Mouse (Mus musculus) lung, adult 2 months (tissue): ENCODE results near the gene Cd9. TPM values are rescaled to one million over a fixed set of nuclear protein-coding genes. Genes with fewer than 3 reads are reported as not detected.

Source experiments
- DNase-seq: peaks from one replicate; pipeline ENCODE4 v3.0.0; 2022
- H3K4me1 ChIP-seq: fragments of 200-500 bp; 2 replicates; pipeline ENCODE4 v1.6.1; 2011; ENCODE audit warnings: low read length; ENCODE audit not compliant: control insufficient read depth, insufficient read depth
- H3K4me3 ChIP-seq: fragments of 200-500 bp; replicated peaks from 2 replicates; pipeline ENCODE3; 2011; ENCODE audit warnings: low read depth, mild to moderate bottlenecking, control low read depth, low read length; ENCODE audit errors: extremely low read depth
- CTCF ChIP-seq: fragments of 200-500 bp; IDR thresholded peaks from 2 replicates; pipeline ENCODE4 v1.5.1; 2011; ENCODE audit warnings: mild to moderate bottlenecking, low read length, control low read depth; ENCODE audit not compliant: insufficient read depth
- POLR2A ChIP-seq: fragments of 200-500 bp; IDR thresholded peaks from 2 replicates; pipeline ENCODE4 v1.6.1; 2011; ENCODE audit warnings: low read depth, mild to moderate bottlenecking, control low read depth, low read length, borderline replicate concordance; ENCODE audit errors: extremely low read depth
- WGBS: fragments of 180-500 bp; shearing (Covaris S2); methylation state at CpG from one replicate; pipeline ENCODE4 v1.1.7; 2018; 5-methylcytosine and 5-hydroxymethylcytosine counted together
- polyA plus RNA-seq: library from polyadenylated mRNA; depleted of rRNA; stranded (reverse); fragments of >200 nt; gene quantifications from 2 replicates; pipeline ENCODE4 v1.2.3, GENCODE M21; 2012; rRNA removed

The Cd9 gene
- polyA plus RNA-seq, result 405 and 537 TPM in 2 replicates

DNA sequence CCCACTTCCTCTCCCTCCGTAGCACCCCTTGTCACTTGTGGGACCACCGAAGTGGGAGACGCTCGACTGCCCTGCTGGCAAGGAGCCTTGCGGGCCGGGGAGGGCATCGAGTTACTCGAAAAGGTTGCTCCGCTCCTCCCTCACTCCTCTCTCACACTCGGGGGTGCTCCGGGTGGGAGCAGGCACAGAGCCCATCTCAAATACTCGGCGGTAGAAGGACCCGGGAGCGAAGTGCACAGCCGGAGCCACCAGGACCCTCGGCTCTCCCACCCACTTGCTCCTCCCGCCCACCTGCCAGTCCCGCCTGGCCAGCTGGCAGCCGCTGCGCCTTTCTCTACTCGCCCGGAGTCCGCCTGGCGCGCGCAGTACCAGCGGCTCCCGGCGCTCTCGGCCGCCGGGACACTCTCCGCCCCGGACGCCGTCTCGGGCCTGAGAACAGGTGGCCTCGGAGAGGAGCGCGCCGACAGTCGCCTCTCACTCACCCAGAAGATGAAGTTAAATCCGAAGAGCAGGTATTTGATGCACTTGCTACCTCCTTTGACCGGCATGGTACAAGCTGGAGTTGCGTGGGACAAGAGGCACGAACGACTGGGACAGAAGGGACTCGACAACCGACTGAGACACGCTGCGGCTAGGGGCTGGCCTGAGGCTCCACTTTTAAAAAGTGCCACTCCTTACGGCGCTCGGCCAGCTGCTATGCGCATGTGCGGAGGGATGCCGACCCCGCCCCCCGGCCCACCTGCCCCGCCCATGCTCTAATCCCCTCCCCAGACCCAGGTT is at the start of gene Cd9:
Cd9 (minus strand) TSS at position 700 of the 780 bp plus-strand sequence.
- Histone ChIP-seq H3K4me3 (peak within 1 kb of the TSS; percentile 80), H3K4me1 (peaks cover 6% of the 10 kb centered on the region)
- WGBS, result under 1% methylated on average over 61 of the region's 61 CpGs
- peak; percentile 88 for DNase-seq
- TF ChIP-seq POLR2A (peak; percentile 96; the same call in 1 of the 2 replicates), CTCF (no peak)

DNA sequence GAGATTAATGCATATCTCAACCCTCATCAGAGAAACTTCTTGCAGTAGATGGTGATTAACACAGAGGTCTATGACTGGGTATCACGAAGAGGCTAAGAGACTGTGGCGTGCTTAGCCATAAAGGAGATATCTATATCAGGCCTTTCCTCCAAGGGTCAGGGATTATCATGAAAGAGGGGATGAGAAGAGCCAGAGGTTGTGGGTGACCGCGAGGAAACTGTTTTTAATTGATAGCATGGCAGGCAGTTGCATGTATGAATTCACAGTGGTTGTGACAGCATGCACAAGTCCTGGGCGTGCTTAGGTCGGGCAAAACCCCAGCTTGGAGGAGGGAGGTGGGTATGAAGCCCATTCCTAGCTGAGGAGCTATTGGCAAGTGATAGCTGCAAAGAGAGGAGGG is 46.7 kb upstream of the Cd9 start:
- TF ChIP-seq POLR2A, result no peak
- no peak for TF ChIP-seq CTCF
- Histone ChIP-seq H3K4me1 (no peaks in the 10 kb centered on the region), H3K4me3 (no peak overlapping the region)
- 87% methylated on average over 6 of the region's 6 CpGs for WGBS
- DNase-seq, result no peak

DNA sequence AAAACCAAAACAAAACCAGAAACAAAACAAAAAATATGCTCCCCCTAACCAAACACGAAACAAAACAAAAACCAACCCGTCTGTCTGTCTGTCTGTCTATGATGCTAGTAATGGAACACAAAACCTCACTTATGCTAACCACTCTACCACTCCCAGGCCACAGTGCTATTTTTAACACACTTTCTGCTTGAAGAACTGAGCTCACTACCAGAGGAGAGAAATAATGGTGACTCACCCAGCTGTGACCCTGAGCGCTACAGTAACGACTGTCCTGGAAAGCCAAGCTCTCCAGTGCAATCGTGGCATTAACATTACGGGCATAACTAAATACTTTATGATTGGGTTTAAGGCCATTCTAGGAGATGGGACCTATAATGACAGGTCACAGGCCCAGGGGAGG is 46.2 kb upstream of the Cd9 start:
- TF ChIP-seq POLR2A, result no peak
- no peak for TF ChIP-seq CTCF
- Histone ChIP-seq H3K4me3 (no peak overlapping the region), H3K4me1 (no peaks in the 10 kb centered on the region)
- DNase-seq, result no peak
- 80% methylated on average over 6 of the region's 6 CpGs for WGBS

DNA sequence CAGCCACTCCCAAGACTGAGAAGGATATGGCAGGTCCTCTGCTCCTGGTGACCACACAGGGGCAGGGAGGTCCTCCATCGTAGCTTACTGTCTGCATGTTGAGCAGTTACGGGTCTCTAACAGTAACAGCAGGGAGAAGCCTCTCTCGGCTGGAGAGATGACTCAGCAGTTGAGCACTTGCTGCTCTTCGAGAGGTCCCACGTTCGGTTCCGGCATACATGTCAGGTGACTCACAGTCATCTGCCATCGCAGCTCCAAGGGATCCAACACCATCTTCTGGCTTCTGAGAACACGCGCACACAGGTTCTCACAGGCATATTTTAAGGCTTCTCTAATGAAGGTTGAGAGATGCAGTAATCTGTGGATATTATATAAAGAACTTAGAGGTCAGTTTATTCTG is 45.6 kb upstream of the Cd9 start:
- WGBS, result 69% methylated on average over 10 of the region's 10 CpGs
- TF ChIP-seq POLR2A (no peak), CTCF (no peak)

DNA sequence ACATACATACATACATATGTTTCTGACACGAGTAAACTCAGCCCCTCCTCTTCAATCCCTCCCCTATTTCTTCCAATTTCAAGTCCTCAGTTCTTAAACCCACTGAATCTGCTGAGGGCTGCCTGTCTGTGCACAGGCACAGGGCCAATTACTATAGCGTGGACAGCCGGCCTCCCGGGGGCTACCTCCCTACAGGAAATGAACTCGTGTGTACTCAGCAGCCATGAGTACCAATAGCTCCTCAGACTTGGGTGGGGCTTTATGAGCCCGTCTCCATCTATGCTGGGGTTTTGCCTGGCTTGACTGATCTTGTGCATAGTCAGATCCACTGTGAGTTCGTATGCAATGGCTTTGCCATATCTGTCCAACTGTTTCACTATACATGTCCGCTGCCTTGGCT is 44.8 kb upstream of the Cd9 start:
- no peak overlapping the region for H3K4me3 ChIP-seq
- no peaks in the 10 kb centered on the region for H3K4me1 ChIP-seq
- 25% methylated on average over 8 of the region's 8 CpGs for WGBS
- no peak for DNase-seq
- TF ChIP-seq CTCF, result no peak
- no peak for TF ChIP-seq POLR2A

More for the DNA sequence above, 45.6 kb upstream of the Cd9 start:
- no peaks in the 10 kb centered on the region for H3K4me1 ChIP-seq
- DNase-seq, result no peak
- no peak overlapping the region for H3K4me3 ChIP-seq

DNA sequence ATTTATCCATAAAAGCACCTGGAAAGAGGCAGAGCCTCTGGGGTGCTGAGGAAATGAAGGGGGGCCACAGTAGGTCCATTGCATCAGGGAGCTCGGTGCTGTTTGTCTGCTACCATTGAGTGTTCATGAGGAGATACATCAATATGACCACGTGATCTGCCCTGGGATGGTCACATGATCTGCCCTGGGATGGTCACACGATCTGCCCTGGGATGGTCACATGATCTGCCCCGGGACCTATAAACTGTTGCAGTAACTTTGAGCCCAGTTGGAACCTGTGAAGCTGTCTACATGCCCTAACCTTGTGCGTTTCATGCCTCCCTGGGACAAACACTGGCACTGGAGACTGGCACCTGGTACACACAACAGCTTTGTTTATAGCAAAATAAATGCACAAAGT is 43.9 kb upstream of the Cd9 start:
- no peak for DNase-seq
- H3K4me1 ChIP-seq, result no peaks in the 10 kb centered on the region
- WGBS, result 85% methylated on average over 5 of the region's 5 CpGs
- TF ChIP-seq CTCF, result no peak
- no peak for TF ChIP-seq POLR2A
- H3K4me3 ChIP-seq, result no peak overlapping the region

DNA sequence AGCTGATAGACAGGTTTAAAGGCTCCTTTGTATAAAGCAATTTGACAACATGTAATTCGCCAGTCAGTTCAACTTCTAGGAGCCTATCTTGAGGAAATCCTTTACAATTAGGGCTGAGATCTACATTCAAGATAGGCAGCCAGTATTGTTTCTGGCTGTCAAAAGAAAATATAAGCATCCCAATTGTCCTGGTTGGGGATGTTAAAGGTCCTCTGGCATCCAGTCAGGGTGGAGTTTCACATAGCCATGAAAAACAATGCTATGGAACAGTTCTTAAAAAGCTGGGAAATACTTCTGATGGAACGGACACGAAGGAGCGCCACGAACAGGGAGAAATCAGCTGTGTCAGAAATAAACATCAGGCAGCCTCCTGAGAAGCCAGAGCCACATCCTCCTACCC is 40.4 kb upstream of the Cd9 start:
- Histone ChIP-seq H3K4me1 (no peaks in the 10 kb centered on the region), H3K4me3 (no peak overlapping the region)
- no peak for TF ChIP-seq CTCF
- no peak for TF ChIP-seq POLR2A
- WGBS, result 55% methylated on average over 5 of the region's 5 CpGs
- DNase-seq, result no peak

DNA sequence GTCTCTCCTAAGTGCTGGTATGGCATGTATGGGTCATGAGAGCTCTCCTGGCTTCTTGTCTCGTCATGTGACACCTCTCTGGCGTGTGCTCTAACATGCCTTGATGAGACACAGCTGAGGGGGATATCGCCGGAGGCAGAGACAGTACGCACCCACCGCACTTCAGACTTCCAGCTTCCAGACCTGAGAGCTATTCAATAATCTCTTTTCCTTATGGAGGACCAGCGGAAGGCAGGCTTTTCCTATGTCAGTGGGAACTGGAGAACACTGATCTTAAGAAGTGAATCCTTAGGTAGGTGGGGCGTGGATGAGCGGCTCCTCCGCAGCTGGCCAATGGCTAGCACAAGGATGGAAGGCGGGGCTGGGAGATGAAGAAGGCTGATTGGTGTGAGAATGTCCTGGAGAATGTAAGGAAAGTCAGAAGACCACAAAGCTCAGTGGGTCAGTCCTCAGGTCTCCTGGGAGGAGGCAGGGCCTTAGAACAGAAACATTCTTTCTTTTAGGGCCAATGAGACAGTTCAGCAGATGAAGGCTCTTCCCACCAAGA is 38.6 kb upstream of the Cd9 start:
- no peak for TF ChIP-seq CTCF
- no peak for TF ChIP-seq POLR2A
- no peak for DNase-seq
- no peak overlapping the region for H3K4me3 ChIP-seq
- H3K4me1 ChIP-seq, result peaks cover 4% of the 10 kb centered on the region; the same call in 1 of the 2 replicates
- WGBS, result 88% methylated on average over 11 of the region's 11 CpGs

DNA sequence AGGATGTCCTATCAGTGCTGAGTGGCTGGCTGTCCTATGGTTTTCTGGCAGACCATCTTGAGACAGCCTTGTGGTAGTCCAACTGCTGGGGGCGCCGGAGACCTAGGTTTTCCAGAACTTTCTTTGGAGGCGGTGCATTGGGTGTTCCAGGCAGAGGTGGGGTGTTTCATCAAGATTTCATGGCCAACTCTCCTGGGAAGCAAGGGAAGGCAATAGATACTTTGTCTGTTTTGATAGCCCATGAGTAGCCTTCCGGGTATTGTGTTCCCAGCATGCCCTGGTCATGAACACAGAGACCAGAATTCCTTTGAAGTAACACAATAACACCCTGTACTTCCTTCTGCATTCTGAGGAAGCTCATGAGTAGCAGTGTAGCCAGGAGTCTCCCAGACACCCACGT is 34.9 kb upstream of the Cd9 start:
- H3K4me3 ChIP-seq, result no peak overlapping the region
- 59% methylated on average over 5 of the region's 5 CpGs for WGBS

More for the DNA sequence above, 34.9 kb upstream of the Cd9 start:
- TF ChIP-seq POLR2A (no peak), CTCF (peak; percentile 25; the same call in 1 of the 2 replicates)
- DNase-seq, result no peak
- H3K4me1 ChIP-seq, result peaks cover 4% of the 10 kb centered on the region; the same call in 1 of the 2 replicates
